32 mouse cellular contexts compared by ENCODE assay signal in genomic region chr2:113764968-113765367, GRCm38 (mm10). TPM values are rescaled to one million over a fixed set of nuclear protein-coding genes. Genes with fewer than 3 reads are reported as not detected.
DNase-seq lines count a peak whose midpoint lies in the region; ATAC-seq and TF ChIP-seq lines count a peak whose summit lies in the region.
"Had no signal": no experiment of that assay in that cellular context is flagged by ENCODE, and none has a peak within 500 bp of the region (broad histone marks: within the 10 kb centered on the region; RNA-seq: fewer than 3 reads in every experiment).

No protein-coding gene starts in this region.

- no peaks in the 10 kb centered on the region for H3K27me3 ChIP-seq in C2C12 (ENCODE audit: control insufficient read depth, insufficient read depth, insufficient read length)
- no peaks in the 10 kb centered on the region for H3K27me3 ChIP-seq in myocyte (ENCODE audit: control insufficient read depth, insufficient read depth, insufficient read length)
- H3K27me3 ChIP-seq: intestine, embryonic 15.5 days had no signal

- peak; percentile 76 for DNase-seq in 3T3-L1 (ENCODE audit: low read depth, low spot score)
- DNase-seq in NIH3T3 (ENCODE audit: low read depth): peak; percentile 70
- no peak for DNase-seq in frontal cortex, adult 2 months (ENCODE audit: extremely low spot score in 1 of 2, low spot score in 1 of 2)
- DNase-seq: adrenal gland, adult 2 months; adrenal gland, postnatal 14 days; cerebellum, adult 11-12 months; cerebellum, adult 8-10 months; cerebellum, postnatal 10 days; cerebellum, postnatal 36 days; embryo, embryonic 11 days; gastrocnemius, postnatal 10 days; gastrocnemius, postnatal 36 days; heart, postnatal 10 days; heart, postnatal 36 days; kidney, adult 11 months had no signal

- TF ChIP-seq CTCF in C2C12 (IDR thresholded peaks at IDR 0.05; ENCODE audit: control insufficient read depth, insufficient read depth, insufficient read length): no peak

- H3K79me2 ChIP-seq in C2C12 (ENCODE audit: control insufficient read depth, insufficient read depth) (no peaks in the 10 kb centered on the region), myocyte (ENCODE audit: control insufficient read depth, insufficient read depth) (no peaks in the 10 kb centered on the region)

- H3K4me2 ChIP-seq in myocyte (ENCODE audit: low read depth): peak overlapping the region; percentile 21
- H3K4me2 ChIP-seq: embryonic facial prominence, embryonic 13.5 days; forebrain, embryonic 12.5 days; forebrain, embryonic 15.5 days; heart, embryonic 12.5 days; heart, embryonic 15.5 days; hindbrain, embryonic 13.5 days; intestine, embryonic 15.5 days had no signal

- no peak overlapping the region for H3ac ChIP-seq in C2C12 (ENCODE audit: control insufficient read depth, insufficient read length, low read depth)
- no peak overlapping the region for H3ac ChIP-seq in myocyte (ENCODE audit: control insufficient read depth, insufficient read length)

- H3K79me3 ChIP-seq in C2C12 (ENCODE audit: low read depth): no peaks in the 10 kb centered on the region

- H3K4me3 ChIP-seq in C2C12 (ENCODE audit: insufficient read depth, poor library complexity, severe bottlenecking): no peak overlapping the region
- no peak overlapping the region for H3K4me3 ChIP-seq in myocyte
- H3K4me3 ChIP-seq: embryonic facial prominence, embryonic 10.5 days; embryonic facial prominence, embryonic 13.5 days; forebrain, embryonic 12.5 days; forebrain, embryonic 15.5 days; heart, embryonic 12.5 days; heart, embryonic 15.5 days; hindbrain, embryonic 10.5 days; hindbrain, embryonic 13.5 days; intestine, embryonic 15.5 days had no signal

- ATAC-seq in megakaryocyte-erythroid progenitor cell, adult 5-6 weeks (replicated peaks; ENCODE audit: low FRiP score, low TSS enrichment, poor library complexity, severe bottlenecking): no peak
- ATAC-seq: CD4-positive, CD25-positive, alpha-beta regulatory T cell, adult 4 months; forebrain, embryonic 15.5 days; hindbrain, embryonic 16.5 days; intestine, embryonic 15.5 days had no signal

- TF ChIP-seq POLR2A in myocyte (IDR thresholded peaks at IDR 0.05; ENCODE audit: insufficient read length, low read depth): peak; percentile 27

- H3K36me3 ChIP-seq in C2C12 (ENCODE audit: control insufficient read depth, insufficient read depth) (no peaks in the 10 kb centered on the region), myocyte (ENCODE audit: control insufficient read depth, insufficient read depth) (no peaks in the 10 kb centered on the region)
- H3K36me3 ChIP-seq: embryonic facial prominence, embryonic 10.5 days; embryonic facial prominence, embryonic 13.5 days; forebrain, embryonic 12.5 days; forebrain, embryonic 15.5 days; heart, embryonic 12.5 days; heart, embryonic 15.5 days; hindbrain, embryonic 10.5 days; intestine, embryonic 15.5 days had no signal

TF ChIP-seq in C2C12, 6 proteins besides CTCF, POLR2A, EP300 and RAD21:
- no peak for TF ChIP-seq FOSL1 (IDR thresholded peaks at IDR 0.05; ENCODE audit: insufficient read depth, low read length, poor library complexity, severe bottlenecking)
- TF ChIP-seq MYOG (IDR thresholded peaks at IDR 0.05; ENCODE audit: control insufficient read depth, extremely low read depth, insufficient read length): no peak
- TF ChIP-seq MAX (IDR thresholded peaks at IDR 0.05): peak; percentile 57
- no peak for TF ChIP-seq USF1 (IDR thresholded peaks at IDR 0.05; ENCODE audit: low read depth)
- peak; percentile 89 for TF ChIP-seq CEBPB (IDR thresholded peaks at IDR 0.05; ENCODE audit: low read depth)
- peak; percentile 79 for TF ChIP-seq MYOD1 (IDR thresholded peaks at IDR 0.05; ENCODE audit: control insufficient read depth, insufficient read length, low read depth)

TF ChIP-seq in myocyte, 11 proteins besides CTCF, POLR2A, EP300 and RAD21:
- TF ChIP-seq MAX (IDR thresholded peaks at IDR 0.05; ENCODE audit: low read depth) (no peak), CEBPB (IDR thresholded peaks at IDR 0.05; ENCODE audit: insufficient read depth, poor library complexity, severe bottlenecking) (peak; percentile 93)
TF ChIP-seq in myocyte: peak in this region for 1.

RNA-seq across cellular contexts. Expression of gene Grem1, which starts 6.5 kb away (rescaled TPM):
- polyA plus RNA-seq in C2C12 (2012; fragmentation: generic; extraction: Trizol): 69.1 TPM
- 17.9 TPM for polyA plus RNA-seq in myocyte (2012; fragmentation: generic; extraction: Trizol)
- polyA plus RNA-seq in frontal cortex, adult 2 months (2012; rRNA removed): 5.3 and 5.4 TPM in 2 replicates
- not detected in 2 replicates for total RNA-seq in megakaryocyte-erythroid progenitor cell, adult 5-6 weeks (2014; fragmentation: Nextera tagmentation)
- total RNA-seq in megakaryocyte-erythroid progenitor cell, adult 5-6 weeks (2017): not detected in 2 replicates
- total RNA-seq: gastrocnemius, postnatal 36 days; granulocyte monocyte progenitor cell, adult 5-6 weeks; heart, adult 8-10 months; heart, postnatal 10 days; heart, postnatal 36 days; MEL had no signal
- polyA plus RNA-seq: adrenal gland, adult 2 months; CD4-positive, CD25-positive, alpha-beta regulatory T cell, adult 4 months; heart, embryonic 12.5 days had no signal

Comparison
In these comparisons a context has a peak if more than half of its experiments do, and no peak if none do; other contexts are left out.
1. DNase-seq: peak in 3T3-L1 (single experiment) and NIH3T3 (single experiment); none in frontal cortex, adult 2 months (0 of 2).